Mouse (Mus musculus) heart, embryonic 12.5 days (tissue): ENCODE data around the gene Dnah17. TPM values are rescaled to one million over a fixed set of nuclear protein-coding genes. Genes with fewer than 3 reads are reported as not detected.

Experiments used
- ATAC-seq: fragments of 200-750 bp; cut with Nextera tagmentation; 2 replicates; pipeline ENCODE4 v1.8.0; 2017; ENCODE audit warnings: moderate TSS enrichment, moderate library complexity; ENCODE audit not compliant: insufficient number of reproducible peaks, low FRiP score
- H3K27ac ChIP-seq: fragments of 300-500 bp; sonication (generic); 2 replicates; pipeline ENCODE4 v1.5.1; 2016; ENCODE audit warnings: mild to moderate bottlenecking, moderate library complexity; ENCODE audit not compliant: poor library complexity, severe bottlenecking
- H3K27me3 ChIP-seq: fragments of 300-500 bp; sonication (generic); replicated peaks from 2 replicates; pipeline ENCODE4 v1.6.1; 2016; ENCODE audit warnings: mild to moderate bottlenecking, moderate library complexity
- H3K36me3 ChIP-seq: fragments of 300-500 bp; sonication (generic); 2 replicates; pipeline ENCODE4 v1.6.1; 2016; ENCODE audit warnings: mild to moderate bottlenecking, moderate library complexity
- H3K4me1 ChIP-seq: fragments of 300-500 bp; sonication (generic); replicated peaks from 2 replicates; pipeline ENCODE4 v1.6.1; 2016; ENCODE audit warnings: mild to moderate bottlenecking
- H3K4me2 ChIP-seq: fragments of 300-500 bp; sonication (generic); 2 replicates; pipeline ENCODE4 v1.6.1; 2016; ENCODE audit warnings: mild to moderate bottlenecking, moderate library complexity
- H3K4me3 ChIP-seq: fragments of 300-500 bp; sonication (generic); 2 replicates; pipeline ENCODE4 v1.5.1; 2016; ENCODE audit warnings: mild to moderate bottlenecking
- H3K9ac ChIP-seq: fragments of 300-500 bp; sonication (generic); 2 replicates; pipeline ENCODE4 v1.6.1; 2016; ENCODE audit warnings: mild to moderate bottlenecking, moderate library complexity
- H3K9me3 ChIP-seq: fragments of 300-500 bp; sonication (generic); replicated peaks from 2 replicates; pipeline ENCODE4 v1.6.1; 2016; ENCODE audit warnings: mild to moderate bottlenecking, moderate library complexity
- WGBS: fragments of 180-500 bp; shearing (Covaris S2); methylation state at CpG from one replicate; pipeline ENCODE4 v1.1.7; 2016; 5-methylcytosine and 5-hydroxymethylcytosine counted together
- polyA plus RNA-seq: library from polyadenylated mRNA; unstranded; fragments of >200 nt; fragmentation: Nextera tagmentation; extraction: Ambion mirVana; gene quantifications from 2 replicates; pipeline ENCODE4 v1.2.1, GENCODE M21; 2016

Dnah17 gene
- polyA plus RNA-seq, result 0.10 and 0.26 TPM in 2 replicates

DNA sequence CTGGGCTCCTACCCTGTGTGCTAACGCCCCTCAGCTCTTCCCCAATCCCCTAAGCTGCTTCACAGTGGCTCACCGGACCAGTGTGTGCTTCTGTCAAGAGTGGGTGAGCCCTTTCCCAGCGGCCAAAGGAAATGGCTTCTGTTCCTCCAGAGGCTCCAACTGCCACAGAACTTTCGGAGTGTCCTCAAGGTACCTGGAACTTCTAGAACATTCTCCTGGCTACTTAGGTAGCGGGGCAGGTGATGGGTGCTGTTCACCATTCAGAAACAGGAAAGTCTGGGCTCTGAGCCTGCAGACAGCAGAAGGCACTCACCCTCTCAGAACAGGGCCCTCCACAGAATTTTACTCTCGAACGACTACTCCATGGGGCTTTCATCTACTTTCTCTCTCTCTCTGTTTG is at the start of gene Dnah17:
Gene Dnah17, minus strand, starts transcription at position 101 of the 400 bp plus-strand sequence.
- Histone ChIP-seq H3K4me2 (no peak within 1 kb of the TSS), H3K4me1 (peaks cover 29% of the 10 kb centered on the region), H3K9me3 (no peaks in the 10 kb centered on the region; the same call in 1 of the 2 replicates), H3K4me3 (no peak within 1 kb of the TSS), H3K27ac (no peak within 1 kb of the TSS), H3K27me3 (no peaks in the 10 kb centered on the region), H3K9ac (no peak within 1 kb of the TSS), H3K36me3 (no peaks in the 10 kb centered on the region)
- WGBS, result 88% methylated on average over 7 of the region's 7 CpGs
- ATAC-seq, result no peak

GRCm38 (mm10) chr11:118180199-118180598 is 49.8 kb upstream of the Dnah17 start:
- no peak for ATAC-seq
- peaks cover 41% of the 10 kb centered on the region for H3K4me1 ChIP-seq
- H3K36me3 ChIP-seq, result peaks cover 78% of the 10 kb centered on the region
- WGBS, result 77% methylated on average over 7 of the region's 7 CpGs
- H3K9me3 ChIP-seq, result no peaks in the 10 kb centered on the region
- peak overlapping the region; percentile 46 for H3K27ac ChIP-seq
- H3K4me3 ChIP-seq, result no peak overlapping the region
- no peak overlapping the region for H3K4me2 ChIP-seq
- H3K9ac ChIP-seq, result no peak overlapping the region
- H3K27me3 ChIP-seq, result no peaks in the 10 kb centered on the region

DNA sequence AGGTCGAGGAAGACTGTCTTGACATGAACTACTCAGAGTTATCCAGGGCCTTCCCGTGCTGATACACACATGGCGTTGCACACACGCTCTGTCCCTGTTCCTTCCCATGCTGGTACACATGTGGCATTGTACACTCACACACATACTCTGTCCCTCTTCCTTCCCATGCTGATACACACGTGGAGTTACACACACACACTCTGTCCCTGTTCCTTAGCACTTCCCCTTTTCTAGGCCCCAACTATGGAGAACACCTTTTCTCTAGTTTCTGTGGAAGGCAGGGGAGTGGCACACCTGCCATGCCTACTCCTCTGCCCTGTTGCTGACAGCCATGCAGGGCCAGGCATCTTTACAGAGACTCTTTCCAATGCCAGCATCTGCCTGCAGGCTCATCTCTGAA is 47.8 kb upstream of the Dnah17 start:
- Histone ChIP-seq H3K27me3 (no peaks in the 10 kb centered on the region), H3K9me3 (no peaks in the 10 kb centered on the region), H3K36me3 (peaks cover 66% of the 10 kb centered on the region), H3K4me3 (no peak overlapping the region), H3K9ac (no peak overlapping the region), H3K4me1 (peaks cover 50% of the 10 kb centered on the region), H3K27ac (no peak overlapping the region), H3K4me2 (no peak overlapping the region)
- 86% methylated on average over 5 of the region's 5 CpGs for WGBS
- ATAC-seq, result no peak

DNA sequence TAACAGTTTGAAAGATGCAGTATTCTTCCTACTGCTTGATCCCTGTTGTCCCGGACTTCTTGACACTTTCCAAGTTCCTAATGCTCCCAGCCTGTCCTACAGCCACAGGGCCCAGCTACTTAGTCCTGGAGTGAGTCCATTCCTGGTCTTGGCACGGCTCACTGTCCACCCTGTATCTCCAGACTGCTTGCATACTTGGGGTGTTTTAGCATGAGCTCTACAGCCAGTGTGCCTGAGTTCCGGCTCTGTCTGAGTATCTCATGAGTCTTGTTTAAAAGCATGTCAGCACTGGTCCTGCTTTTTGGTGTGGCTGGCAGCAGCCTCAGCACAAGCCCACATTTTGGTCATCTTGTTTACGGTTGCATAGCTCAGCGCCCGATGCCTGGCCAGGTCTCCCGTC is 44.3 kb upstream of the Dnah17 start:
- Histone ChIP-seq H3K4me3 (no peak overlapping the region), H3K4me2 (peak overlapping the region; percentile 12; the same call in 1 of the 2 replicates), H3K27me3 (no peaks in the 10 kb centered on the region), H3K27ac (peak overlapping the region; percentile 60), H3K9me3 (no peaks in the 10 kb centered on the region), H3K36me3 (peaks cover 65% of the 10 kb centered on the region), H3K9ac (no peak overlapping the region), H3K4me1 (peaks cover 28% of the 10 kb centered on the region)
- WGBS, result 51% methylated on average over 7 of the region's 7 CpGs
- no peak; the same call in 1 of the 2 replicates for ATAC-seq

GRCm38 (mm10) chr11:118172768-118173167 is 42.3 kb upstream of the Dnah17 start:
- Histone ChIP-seq H3K27me3 (no peaks in the 10 kb centered on the region), H3K4me1 (peaks cover 33% of the 10 kb centered on the region), H3K4me3 (no peak overlapping the region), H3K36me3 (peaks cover 65% of the 10 kb centered on the region), H3K27ac (no peak overlapping the region), H3K9me3 (no peaks in the 10 kb centered on the region), H3K4me2 (no peak overlapping the region), H3K9ac (no peak overlapping the region)
- no peak for ATAC-seq
- 75% methylated on average over 5 of the region's 5 CpGs for WGBS

DNA sequence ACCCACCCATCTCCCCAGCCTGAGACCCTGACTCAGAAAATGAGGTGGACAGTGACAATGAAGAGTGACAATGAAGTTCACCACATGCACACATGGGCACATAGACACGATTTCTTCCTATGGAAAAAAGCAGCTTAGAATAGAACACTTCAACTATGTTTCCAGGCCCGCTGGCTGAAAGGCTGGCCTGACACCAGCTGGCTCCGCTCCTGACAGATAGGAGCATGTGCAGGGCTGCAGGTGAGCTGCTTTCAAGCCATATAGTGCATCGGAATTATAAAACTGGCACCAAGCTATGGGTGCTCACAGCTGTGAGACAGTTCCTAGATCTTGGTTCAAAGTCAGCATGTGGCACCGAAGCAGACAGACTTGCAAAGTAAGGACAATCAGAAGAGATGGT is 39.9 kb upstream of the Dnah17 start:
- 0 out of 2 replicates have a peak overlapping the region, but pooled peaks have one; percentile 10 for H3K9ac ChIP-seq
- 70% methylated on average over 5 of the region's 5 CpGs for WGBS
- ATAC-seq, result no peak

DNA sequence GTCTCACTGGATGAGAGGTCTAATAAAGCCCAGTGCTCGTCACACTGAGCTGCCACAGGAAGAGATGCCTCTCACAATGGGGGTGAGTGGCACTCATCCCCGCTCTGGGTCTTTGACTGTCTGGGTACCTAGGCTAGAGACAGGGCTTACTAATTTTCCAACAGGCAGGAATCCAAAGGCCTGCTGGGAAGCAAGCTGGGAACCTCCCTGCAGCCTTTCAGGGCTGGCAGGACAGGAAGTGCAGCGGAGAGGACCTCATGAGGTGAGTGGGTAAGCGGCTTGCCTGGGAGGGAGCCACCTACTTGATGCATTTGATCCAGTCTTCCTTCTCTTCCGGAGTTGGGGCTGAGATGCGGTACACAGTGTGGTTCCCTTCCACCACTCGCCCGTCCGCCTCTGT is 38.3 kb upstream of the Dnah17 start:
- peaks cover 78% of the 10 kb centered on the region for H3K36me3 ChIP-seq
- WGBS, result 76% methylated on average over 9 of the region's 9 CpGs
- H3K4me1 ChIP-seq, result peaks cover 41% of the 10 kb centered on the region
- H3K9ac ChIP-seq, result no peak overlapping the region
- H3K4me2 ChIP-seq, result no peak overlapping the region
- H3K27ac ChIP-seq, result no peak overlapping the region
- H3K9me3 ChIP-seq, result no peaks in the 10 kb centered on the region
- H3K4me3 ChIP-seq, result no peak overlapping the region
- ATAC-seq, result no peak
- H3K27me3 ChIP-seq, result no peaks in the 10 kb centered on the region

More for the DNA sequence above, 39.9 kb upstream of the Dnah17 start:
- Histone ChIP-seq H3K9me3 (no peaks in the 10 kb centered on the region), H3K4me1 (peaks cover 40% of the 10 kb centered on the region), H3K27ac (no peak overlapping the region; the same call in 1 of the 2 replicates), H3K36me3 (peaks cover 67% of the 10 kb centered on the region), H3K4me2 (no peak overlapping the region), H3K27me3 (no peaks in the 10 kb centered on the region), H3K4me3 (no peak overlapping the region)

- peaks cover 52% of the 10 kb centered on the region for H3K4me1 ChIP-seq
- ATAC-seq, result no peak
- 83% methylated on average over 5 of the region's 5 CpGs for WGBS
- H3K27ac ChIP-seq, result no peak overlapping the region
- H3K4me3 ChIP-seq, result no peak overlapping the region
- H3K9me3 ChIP-seq, result no peaks in the 10 kb centered on the region
- peaks cover 74% of the 10 kb centered on the region for H3K36me3 ChIP-seq
- H3K9ac ChIP-seq, result no peak overlapping the region
- no peaks in the 10 kb centered on the region for H3K27me3 ChIP-seq
- H3K4me2 ChIP-seq, result no peak overlapping the region
Measured at GRCm38 (mm10) chr11:118166626-118167025, 36.2 kb upstream of the Dnah17 start.

GRCm38 (mm10) chr11:118165681-118166080 is 35.2 kb upstream of the Dnah17 start:
- H3K27ac ChIP-seq, result peak overlapping the region; percentile 32; the same call in 1 of the 2 replicates
- H3K4me3 ChIP-seq, result no peak overlapping the region
- H3K27me3 ChIP-seq, result no peaks in the 10 kb centered on the region
- peaks cover 58% of the 10 kb centered on the region for H3K4me1 ChIP-seq
- no peak overlapping the region for H3K4me2 ChIP-seq
- peak overlapping the region; percentile 48; the same call in 1 of the 2 replicates for H3K9ac ChIP-seq
- ATAC-seq, result no peak
- H3K36me3 ChIP-seq, result peaks cover 72% of the 10 kb centered on the region
- H3K9me3 ChIP-seq, result no peaks in the 10 kb centered on the region
- 49% methylated on average over 11 of the region's 11 CpGs for WGBS

- Histone ChIP-seq H3K4me3 (no peak overlapping the region), H3K27me3 (no peaks in the 10 kb centered on the region), H3K27ac (no peak overlapping the region), H3K4me2 (no peak overlapping the region), H3K9ac (peak overlapping the region; percentile 48), H3K36me3 (peaks cover 64% of the 10 kb centered on the region), H3K9me3 (no peaks in the 10 kb centered on the region), H3K4me1 (peaks cover 70% of the 10 kb centered on the region)
- 70% methylated on average over 8 of the region's 8 CpGs for WGBS
- ATAC-seq, result no peak
Measured at GRCm38 (mm10) chr11:118164566-118164965, 34.1 kb upstream of the Dnah17 start.

DNA sequence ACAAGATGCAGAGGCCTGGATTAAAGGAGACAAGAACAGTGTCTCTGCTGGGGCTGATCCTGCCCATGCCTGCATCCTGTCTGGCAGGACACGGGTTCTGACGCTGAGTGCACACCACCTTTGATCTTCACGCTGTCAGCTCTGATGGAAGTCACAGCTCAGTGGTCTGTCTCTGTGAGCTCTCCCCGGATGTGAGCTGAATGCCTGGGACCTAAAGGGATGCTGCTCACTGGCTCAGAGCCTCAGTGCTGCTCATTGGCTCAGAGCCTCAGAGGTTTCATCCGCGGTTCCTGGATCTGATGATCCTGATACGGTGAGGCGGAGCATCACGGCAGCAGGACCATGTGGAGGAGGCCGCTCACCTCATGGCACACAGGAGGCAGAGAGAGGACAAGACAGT is 31.8 kb upstream of the Dnah17 start:
- Histone ChIP-seq H3K36me3 (peaks cover 42% of the 10 kb centered on the region), H3K27me3 (no peaks in the 10 kb centered on the region), H3K4me2 (no peak overlapping the region), H3K9ac (no peak overlapping the region), H3K4me3 (no peak overlapping the region), H3K4me1 (peaks cover 69% of the 10 kb centered on the region), H3K27ac (peak overlapping the region; percentile 86; the same call in 1 of the 2 replicates), H3K9me3 (no peaks in the 10 kb centered on the region)
- WGBS, result 43% methylated on average over 10 of the region's 10 CpGs
- ATAC-seq, result no peak

GRCm38 (mm10) chr11:118161240-118161639 is 30.8 kb upstream of the Dnah17 start:
- Histone ChIP-seq H3K4me3 (no peak overlapping the region), H3K9me3 (peaks cover under 1% of the 10 kb centered on the region; the same call in 1 of the 2 replicates), H3K4me1 (peaks cover 62% of the 10 kb centered on the region), H3K27ac (peak overlapping the region; percentile 86), H3K27me3 (no peaks in the 10 kb centered on the region), H3K36me3 (peaks cover 32% of the 10 kb centered on the region), H3K4me2 (no peak overlapping the region), H3K9ac (peak overlapping the region; percentile 55)
- WGBS, result 55% methylated on average over 6 of the region's 6 CpGs
- ATAC-seq, result 0 out of 2 replicates have a peak, but pooled peaks have one; percentile 39
